Mouse (Mus musculus): ENCODE measurements around the gene Dynll1. TPM values are rescaled to one million over a fixed set of nuclear protein-coding genes. Genes with fewer than 3 reads are reported as not detected.

The Dynll1 gene
- 1,787 and 1,839 TPM in 2 replicates for polyA plus RNA-seq (2016; fragmentation: Nextera tagmentation; extraction: Ambion mirVana)

DNA sequence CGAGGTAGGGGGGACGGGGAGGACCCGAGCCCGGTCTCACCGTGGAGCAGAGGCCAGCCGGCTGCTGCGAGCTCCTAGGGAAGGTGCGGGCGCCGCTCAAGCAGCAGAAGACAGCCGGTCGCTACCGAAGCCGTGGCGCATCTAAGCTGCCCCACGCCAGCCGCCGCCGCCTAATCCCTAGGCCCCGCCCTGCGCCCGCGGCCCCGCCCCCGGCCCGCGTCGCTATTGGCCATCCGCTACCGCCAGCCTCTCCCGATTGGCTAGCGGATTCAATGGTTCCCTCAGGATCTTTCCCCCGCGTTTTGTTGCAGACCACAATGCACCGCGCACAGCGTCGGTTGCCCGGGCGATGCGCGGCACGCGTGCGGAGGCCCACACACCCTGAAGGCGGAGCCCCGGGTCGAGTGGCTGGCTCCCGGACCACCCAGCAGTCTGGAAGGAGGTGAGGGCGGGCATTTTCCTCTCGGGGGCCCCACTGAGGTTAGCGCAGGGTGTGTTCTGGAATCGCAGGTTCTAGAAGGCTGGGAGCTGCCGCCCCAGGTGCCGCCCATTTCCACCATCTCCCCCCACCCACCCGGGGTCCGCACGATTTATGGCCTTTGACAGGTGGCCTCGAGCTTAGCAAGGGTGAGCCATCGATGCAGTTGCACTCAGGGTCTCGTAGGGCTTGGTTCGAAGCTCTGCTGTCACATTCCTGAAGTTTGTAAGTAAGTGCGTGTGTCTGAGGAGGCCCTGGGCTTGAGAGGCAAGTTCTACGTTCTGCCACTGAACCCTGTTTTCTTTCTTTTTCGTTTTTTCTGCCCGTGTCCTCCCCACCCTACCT is at the start of gene Dynll1:
Gene Dynll1 (minus strand): TSS at position 208 of the 823 bp plus-strand sequence.
- Histone ChIP-seq H3K4me3 (peak within 1 kb of the TSS; percentile 95), H3K27ac (replicated peaks) (peak within 1 kb of the TSS; percentile 93), H3K4me1 (peaks cover 40% of the 10 kb centered on the region), H3K27me3 (replicated peaks; ENCODE audit: low read depth, poor library complexity, severe bottlenecking) (0 out of 2 replicates have a peak, but pooled peaks cover 3% of the 10 kb centered on the region), H3K36me3 (replicated peaks) (peaks cover 36% of the 10 kb centered on the region), H3K9me3 (no peaks in the 10 kb centered on the region)
- WGBS: under 1% methylated on average over 66 of the region's 66 CpGs
- peak; percentile 99 for DNase-seq (ENCODE audit: low spot score)

DNA sequence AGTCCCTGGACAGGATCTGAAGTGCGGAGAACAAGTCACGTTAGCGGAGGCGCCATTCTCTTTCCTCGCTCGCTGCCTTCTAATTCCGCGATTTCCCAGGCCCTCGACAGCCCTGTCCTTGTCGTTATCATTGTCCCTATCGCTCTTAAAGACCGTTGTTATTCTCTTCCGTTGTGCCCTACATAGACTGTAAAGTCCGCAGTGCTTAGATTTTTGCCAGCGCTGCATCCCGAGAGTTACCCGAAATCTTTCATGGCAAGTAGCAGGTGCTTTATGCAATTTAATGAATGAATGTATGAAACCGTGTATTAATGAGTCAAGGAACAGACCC is 48.4 kb upstream of the Dynll1 start:
- WGBS: under 1% methylated on average over 18 of the region's 18 CpGs
- Histone ChIP-seq H3K4me3 (peak overlapping the region; percentile 75), H3K9me3 (no peaks in the 10 kb centered on the region), H3K4me1 (peaks cover 17% of the 10 kb centered on the region), H3K27ac (replicated peaks) (peak overlapping the region; percentile 79), H3K36me3 (replicated peaks) (peaks cover 30% of the 10 kb centered on the region), H3K27me3 (replicated peaks; ENCODE audit: low read depth, poor library complexity, severe bottlenecking) (no peaks in the 10 kb centered on the region)
- no peak for DNase-seq (ENCODE audit: low spot score)

DNA sequence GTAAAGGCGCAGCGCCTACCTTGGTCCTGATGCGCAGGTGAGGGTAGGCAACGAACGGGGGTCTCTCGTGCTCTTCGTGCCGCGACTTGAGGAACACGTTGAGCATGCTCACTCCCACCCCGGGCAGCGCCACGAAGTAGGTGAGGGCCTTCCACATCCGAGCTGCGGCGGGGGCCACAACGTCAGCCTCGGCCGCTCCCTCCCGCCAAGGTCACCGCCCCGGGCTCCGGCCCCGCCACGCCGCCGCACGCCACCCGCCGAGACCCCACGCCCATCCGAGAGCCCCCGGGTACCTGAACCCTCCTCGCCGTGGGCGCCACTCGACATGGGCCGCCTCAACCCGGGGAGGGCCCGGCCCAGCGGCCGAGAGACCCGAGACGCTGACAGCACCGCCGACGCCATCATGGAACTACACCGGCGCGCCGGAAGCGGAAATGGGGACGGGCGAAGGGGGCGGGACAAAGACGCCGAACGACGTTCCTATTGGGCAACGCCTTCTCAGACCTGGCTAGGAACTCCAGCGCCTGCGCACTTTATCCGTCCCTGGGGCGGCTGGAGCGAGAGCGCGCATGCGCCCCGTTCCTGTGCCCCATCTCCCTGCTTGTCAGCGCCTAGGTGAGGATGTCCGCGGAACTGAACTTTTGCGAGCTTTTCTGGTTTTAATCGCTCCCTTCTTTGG is 47.9 kb upstream of the Dynll1 start, which contains the start of gene Cox6a1:
Gene Cox6a1 (minus strand): TSS at position 436 of the 679 bp plus-strand sequence.
- peak within 1 kb of the TSS; percentile 75 for H3K4me3 ChIP-seq
- peaks cover 17% of the 10 kb centered on the region for H3K4me1 ChIP-seq
- H3K27me3 ChIP-seq (replicated peaks; ENCODE audit: low read depth, poor library complexity, severe bottlenecking): no peaks in the 10 kb centered on the region
- peak within 1 kb of the TSS; percentile 79 for H3K27ac ChIP-seq (replicated peaks)
- peak; percentile 99 for DNase-seq (ENCODE audit: low spot score)
- no peaks in the 10 kb centered on the region for H3K9me3 ChIP-seq
- under 1% methylated on average over 74 of the region's 74 CpGs for WGBS
- H3K36me3 ChIP-seq (replicated peaks): peaks cover 35% of the 10 kb centered on the region

DNA sequence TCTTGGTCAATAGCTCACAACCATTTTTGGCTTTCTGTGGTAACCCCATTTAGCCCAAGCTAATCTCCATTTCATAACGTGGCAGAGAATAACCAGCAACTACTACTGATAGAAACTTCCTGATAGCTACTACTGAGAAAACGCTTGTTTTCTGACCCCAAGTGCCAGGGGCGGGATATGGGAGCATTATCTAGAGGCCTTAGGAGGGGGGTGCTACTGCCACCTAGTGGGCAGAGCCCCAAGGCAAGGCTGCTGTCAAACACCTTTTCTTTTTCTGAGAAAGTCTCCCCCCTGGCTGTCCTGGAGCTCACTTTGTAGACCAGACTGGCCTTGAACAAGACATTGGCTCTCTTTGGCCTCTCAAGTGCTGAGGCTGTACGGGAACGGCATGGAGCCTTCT is 46.8 kb upstream of the Dynll1 start:
- Histone ChIP-seq H3K4me1 (peaks cover 17% of the 10 kb centered on the region), H3K36me3 (replicated peaks) (peaks cover 46% of the 10 kb centered on the region), H3K9me3 (no peaks in the 10 kb centered on the region), H3K4me3 (peak overlapping the region; percentile 75), H3K27me3 (replicated peaks; ENCODE audit: low read depth, poor library complexity, severe bottlenecking) (no peaks in the 10 kb centered on the region), H3K27ac (replicated peaks) (no peak overlapping the region)
- 6% methylated on average over 5 of the region's 5 CpGs for WGBS
- peak; percentile 85 for DNase-seq (ENCODE audit: low spot score)

DNA sequence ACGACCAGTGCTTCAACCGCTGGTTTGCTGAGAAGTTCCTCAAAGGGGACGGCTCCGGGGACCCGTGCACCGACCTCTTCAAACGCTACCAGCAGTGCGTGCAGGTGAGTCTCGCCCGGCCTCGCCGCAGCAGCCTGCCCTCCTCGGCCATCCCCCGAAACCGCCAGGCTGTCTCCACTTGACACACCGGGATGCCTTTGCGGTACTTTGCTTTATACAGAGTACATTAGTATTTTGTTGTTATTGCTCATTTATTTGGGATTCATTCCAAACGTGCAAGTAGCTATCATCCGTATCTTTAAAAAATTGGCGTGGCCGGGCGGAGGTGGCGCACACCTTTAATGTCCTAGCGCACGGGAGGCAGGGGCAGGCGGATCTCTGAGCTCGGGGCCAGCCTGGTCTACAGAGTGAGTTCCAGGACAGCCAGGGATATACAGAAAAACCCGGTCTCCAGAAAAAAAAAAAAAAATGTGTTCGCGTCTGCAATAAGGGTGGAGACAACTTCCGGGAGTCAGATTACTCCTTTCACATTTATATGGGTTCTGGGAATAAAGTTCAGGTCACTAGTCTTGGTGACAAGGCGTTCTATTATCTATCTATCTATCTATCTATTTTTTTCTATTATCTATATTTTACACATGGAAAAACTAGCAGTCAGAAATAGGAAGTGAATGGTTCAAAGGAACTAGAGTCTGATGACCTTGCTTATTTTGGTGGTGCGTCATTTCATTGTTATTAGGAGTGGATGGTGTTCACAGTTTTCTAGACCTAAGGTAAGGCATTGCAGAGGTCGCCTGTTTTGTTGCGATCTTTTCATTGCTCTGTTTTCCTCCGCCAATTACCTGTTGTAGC is 40.7 kb upstream of the Dynll1 start:
- WGBS: 13% methylated on average over 36 of the region's 36 CpGs
- Histone ChIP-seq H3K9me3 (no peaks in the 10 kb centered on the region), H3K27ac (replicated peaks) (peak overlapping the region; percentile 92), H3K4me1 (peaks cover 28% of the 10 kb centered on the region), H3K36me3 (replicated peaks) (peaks cover 64% of the 10 kb centered on the region), H3K27me3 (replicated peaks; ENCODE audit: low read depth, poor library complexity, severe bottlenecking) (no peaks in the 10 kb centered on the region), H3K4me3 (peak overlapping the region; percentile 87)
- no peak for DNase-seq (ENCODE audit: low spot score)

DNA sequence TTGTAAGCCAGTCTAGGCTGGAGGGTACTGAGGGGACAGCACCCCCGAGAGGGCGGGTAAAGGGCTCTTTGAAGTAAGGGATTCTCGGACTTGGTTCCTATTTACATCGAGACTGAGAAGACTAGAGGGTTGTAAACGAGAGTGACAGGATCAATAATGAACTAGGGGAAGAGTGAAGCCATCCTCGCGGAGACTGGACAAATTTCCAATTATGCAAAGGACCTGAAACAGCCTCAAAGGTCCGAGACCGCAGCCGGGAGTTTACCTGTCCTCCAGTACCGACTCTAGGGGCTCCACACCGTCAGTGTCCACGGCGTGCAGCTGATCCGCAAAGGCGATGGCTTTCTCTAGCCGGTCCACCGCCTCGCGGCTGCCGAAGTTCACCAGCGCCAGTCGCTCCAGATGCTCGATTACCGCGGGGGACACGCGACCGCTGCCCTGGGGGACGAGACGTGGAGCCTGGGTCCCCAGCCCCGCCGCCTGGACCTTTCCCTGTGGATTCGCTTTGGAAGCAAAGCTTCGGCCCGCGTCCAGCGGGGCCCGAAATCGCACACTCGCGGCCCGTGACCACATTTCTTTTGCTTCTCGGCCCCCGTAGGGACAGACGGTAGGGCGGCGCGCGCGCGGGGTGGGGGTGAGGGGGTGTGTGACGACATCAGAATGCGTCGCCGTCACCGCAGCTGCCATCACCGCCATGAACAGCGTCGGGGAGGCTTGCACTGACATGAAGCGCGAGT is 39.9 kb upstream of the Dynll1 start, which contains the start of the genes Gatc and Triap1:
Gene Gatc (minus strand): TSS at position 602 of the 737 bp plus-strand sequence.
Gene Triap1 (plus strand): TSS at position 649 of the 737 bp plus-strand sequence.
- peak; percentile 94 for DNase-seq (ENCODE audit: low spot score)
- H3K36me3 ChIP-seq (replicated peaks): peaks cover 64% of the 10 kb centered on the region
- H3K27me3 ChIP-seq (replicated peaks; ENCODE audit: low read depth, poor library complexity, severe bottlenecking): no peaks in the 10 kb centered on the region
- H3K4me1 ChIP-seq: peaks cover 28% of the 10 kb centered on the region
- WGBS: under 1% methylated on average over 62 of the region's 62 CpGs
- peak within 1 kb of the TSS; percentile 92 for H3K27ac ChIP-seq (replicated peaks)
- H3K4me3 ChIP-seq: peak within 1 kb of the TSS; percentile 87
- H3K9me3 ChIP-seq: no peaks in the 10 kb centered on the region

DNA sequence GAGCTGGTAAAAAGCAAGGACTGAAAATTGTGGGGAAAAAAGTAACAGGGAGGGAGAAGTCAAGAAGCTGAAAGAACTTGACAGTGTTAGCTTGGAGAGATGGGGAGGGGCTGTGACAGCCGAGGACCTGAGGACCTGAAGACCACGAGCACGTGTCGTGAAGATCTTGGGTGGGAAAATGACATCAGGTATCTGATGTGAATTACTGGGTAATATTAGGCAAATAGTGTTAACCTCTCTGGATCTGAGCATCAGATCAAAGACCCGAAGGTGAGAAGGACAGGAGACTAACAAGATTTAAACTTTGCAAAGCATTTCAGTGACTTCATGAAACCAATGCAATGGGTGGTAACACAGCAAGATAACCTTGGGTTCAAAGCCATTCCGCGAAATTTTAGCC is 39.2 kb upstream of the Dynll1 start:
- no peak overlapping the region for H3K27ac ChIP-seq (replicated peaks)

DNA sequence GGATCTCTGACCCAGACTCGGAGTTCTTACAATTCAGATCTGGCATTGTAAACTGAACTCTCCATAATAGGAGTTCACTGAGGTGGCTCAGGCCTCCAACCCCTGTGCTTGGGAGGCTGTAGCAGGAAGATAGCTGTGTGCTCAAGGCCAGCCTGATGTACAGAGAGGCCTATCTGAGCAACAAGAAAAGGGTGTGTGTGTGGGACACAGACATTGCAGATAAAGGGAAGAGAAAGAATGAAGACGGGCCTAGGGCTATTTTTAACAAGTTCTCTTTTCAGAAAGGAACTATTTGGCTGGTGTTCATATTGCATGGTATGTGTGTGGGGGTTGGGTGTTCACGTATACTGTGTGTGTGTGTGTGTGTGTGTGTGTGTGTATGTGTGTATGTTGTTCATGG is 32.8 kb upstream of the Dynll1 start:
- no peaks in the 10 kb centered on the region for H3K27me3 ChIP-seq (replicated peaks; ENCODE audit: low read depth, poor library complexity, severe bottlenecking)
- no peak overlapping the region for H3K4me3 ChIP-seq
- H3K27ac ChIP-seq (replicated peaks): no peak overlapping the region
- no peak for DNase-seq (ENCODE audit: low spot score)
- peaks cover 98% of the 10 kb centered on the region for H3K36me3 ChIP-seq (replicated peaks)
- 91% methylated on average over 3 of the region's 3 CpGs for WGBS
- no peaks in the 10 kb centered on the region for H3K9me3 ChIP-seq
- H3K4me1 ChIP-seq: peaks cover 9% of the 10 kb centered on the region

More for the DNA sequence above, 39.2 kb upstream of the Dynll1 start:
- no peak for DNase-seq (ENCODE audit: low spot score)
- H3K4me3 ChIP-seq: peak overlapping the region; percentile 87
- peaks cover 28% of the 10 kb centered on the region for H3K4me1 ChIP-seq
- WGBS: 44% methylated on average over 7 of the region's 7 CpGs
- no peaks in the 10 kb centered on the region for H3K27me3 ChIP-seq (replicated peaks; ENCODE audit: low read depth, poor library complexity, severe bottlenecking)
- H3K36me3 ChIP-seq (replicated peaks): peaks cover 64% of the 10 kb centered on the region
- H3K9me3 ChIP-seq: no peaks in the 10 kb centered on the region

DNA sequence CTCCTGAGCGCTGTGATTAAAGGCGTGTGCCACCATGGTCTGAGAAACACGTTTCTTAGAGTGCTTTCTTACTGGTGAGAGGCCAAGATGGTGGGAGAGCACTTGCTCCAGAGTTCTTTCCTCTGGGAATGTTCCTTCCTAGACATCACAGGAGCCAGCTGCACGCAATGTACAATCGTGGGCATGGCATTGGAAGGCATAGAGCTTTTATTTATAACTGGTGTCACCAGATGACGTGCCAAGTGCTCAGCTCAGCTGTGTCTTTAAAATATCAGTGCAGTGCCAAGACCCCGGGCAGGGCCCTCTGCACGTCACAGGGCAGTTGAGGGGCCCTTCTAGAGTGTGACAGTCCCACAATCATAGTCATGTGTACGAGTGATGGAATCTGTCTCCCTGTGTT is 30.2 kb upstream of the Dynll1 start:
- peaks cover 26% of the 10 kb centered on the region for H3K4me1 ChIP-seq
- no peak overlapping the region for H3K27ac ChIP-seq (replicated peaks)
- 92% methylated on average over 9 of the region's 9 CpGs for WGBS
- no peaks in the 10 kb centered on the region for H3K9me3 ChIP-seq
- no peaks in the 10 kb centered on the region for H3K27me3 ChIP-seq (replicated peaks; ENCODE audit: low read depth, poor library complexity, severe bottlenecking)
- H3K4me3 ChIP-seq: peak overlapping the region; percentile 17; the same call in 1 of the 2 replicates
- DNase-seq (ENCODE audit: low spot score): no peak
- peaks cover 74% of the 10 kb centered on the region for H3K36me3 ChIP-seq (replicated peaks)

DNA sequence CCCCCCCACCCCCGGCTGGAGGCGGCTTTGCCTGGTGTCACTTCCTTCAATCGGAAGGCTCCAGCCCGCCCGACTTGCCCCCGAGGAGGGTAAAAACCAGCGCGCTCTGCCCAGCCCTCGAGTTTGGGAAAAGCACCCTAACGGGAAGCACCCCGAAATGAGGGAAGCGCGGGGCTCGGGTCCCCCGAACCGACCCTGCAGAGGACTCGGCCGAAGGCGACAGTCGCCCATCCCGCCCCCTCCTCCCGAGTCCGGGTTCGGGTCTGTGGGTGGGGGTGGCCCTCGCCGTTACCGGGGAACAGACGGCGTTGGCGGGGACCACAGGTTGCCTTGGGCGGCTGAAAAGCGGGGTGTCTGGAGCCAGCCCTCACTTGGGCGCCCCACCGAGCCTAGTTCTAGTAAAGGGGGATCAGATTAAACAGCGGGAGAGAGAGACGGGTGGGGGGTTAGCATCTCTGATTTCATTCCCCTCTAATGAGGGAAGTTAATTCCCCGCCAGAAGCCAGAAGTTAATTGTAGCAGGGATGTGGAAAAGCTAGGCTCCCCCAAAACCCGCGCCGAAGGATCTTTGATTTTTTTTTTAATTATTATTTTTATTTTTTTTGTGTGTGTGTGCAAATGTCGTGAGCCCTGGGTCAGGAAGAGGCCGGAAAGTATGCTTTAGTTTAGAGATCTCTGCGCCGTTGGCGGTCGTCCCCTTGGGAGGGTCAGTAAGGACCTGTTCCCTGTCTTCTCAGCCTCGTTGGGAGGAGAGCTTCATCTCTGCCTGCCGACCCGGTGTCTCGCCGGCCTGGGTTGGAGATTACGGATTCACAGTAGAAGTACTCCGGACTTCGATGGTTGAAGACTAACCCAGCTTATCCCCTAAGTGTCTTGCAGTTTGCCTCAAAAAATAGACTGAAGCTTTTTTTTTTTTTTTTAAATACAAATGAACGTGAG is 27.1 kb upstream of the Dynll1 start:
- WGBS: 2% methylated on average over 55 of the region's 55 CpGs
- Histone ChIP-seq H3K36me3 (replicated peaks) (peaks cover 43% of the 10 kb centered on the region), H3K27ac (replicated peaks) (peak overlapping the region; percentile 99), H3K4me1 (peaks cover 29% of the 10 kb centered on the region), H3K9me3 (no peaks in the 10 kb centered on the region), H3K4me3 (peak overlapping the region; percentile 100), H3K27me3 (replicated peaks; ENCODE audit: low read depth, poor library complexity, severe bottlenecking) (no peaks in the 10 kb centered on the region)
- peak; percentile 77 for DNase-seq (ENCODE audit: low spot score)
